Mouse (Mus musculus): Measurements from ENCODE around the gene Rcl1. TPM values are rescaled to one million over a fixed set of nuclear protein-coding genes. Genes with fewer than 3 reads are reported as not detected.

Rcl1 gene
- polyA plus RNA-seq, 1 experiment from 2014 or later, result 26.0 TPM

GRCm38 (mm10) chr19:29069195-29069594, 32.0 kb upstream of the Rcl1 start:
- no peak overlapping the region for H3K27ac ChIP-seq (replicated peaks)
- no peak for DNase-seq (ENCODE audit: low spot score)

GRCm38 (mm10) chr19:29074802-29075201, 26.4 kb upstream of the Rcl1 start:
- Histone ChIP-seq H3K9me3 (ENCODE audit: control insufficient read depth, low read length) (no peaks in the 10 kb centered on the region), H3K27ac (replicated peaks) (no peak overlapping the region), H3K4me1 (replicated peaks; ENCODE audit: control insufficient read depth, insufficient read depth) (no peaks in the 10 kb centered on the region), H3K27me3 (ENCODE audit: control insufficient read depth, insufficient read depth, low read length) (no peaks in the 10 kb centered on the region), H3K9ac (ENCODE audit: low read length) (no peak overlapping the region), H3K4me3 (ENCODE audit: low read depth, low read length) (no peak overlapping the region), H3K36me3 (ENCODE audit: control insufficient read depth, insufficient read depth, low read length) (no peaks in the 10 kb centered on the region), H3K4me2 (replicated peaks; ENCODE audit: low read depth) (no peak overlapping the region)
- ATAC-seq (ENCODE audit: low FRiP score, low TSS enrichment), result no peak
- no peak for TF ChIP-seq CTCF (IDR thresholded peaks at IDR 0.05; ENCODE audit: low read depth)
- TF ChIP-seq EP300 (optimal IDR thresholded peaks at IDR 0.05), result no peak
- 36% methylated on average over 6 of the region's 6 CpGs for WGBS
- peak; percentile 17 for DNase-seq (ENCODE audit: low spot score)

More at GRCm38 (mm10) chr19:29069195-29069594, 32.0 kb upstream of the Rcl1 start:
- no peaks in the 10 kb centered on the region for H3K36me3 ChIP-seq (ENCODE audit: control insufficient read depth, insufficient read depth, low read length)
- TF ChIP-seq CTCF (IDR thresholded peaks at IDR 0.05; ENCODE audit: low read depth), result no peak
- no peak for TF ChIP-seq EP300 (optimal IDR thresholded peaks at IDR 0.05)
- H3K27me3 ChIP-seq (ENCODE audit: control insufficient read depth, insufficient read depth, low read length), result no peaks in the 10 kb centered on the region
- no peak overlapping the region for H3K4me2 ChIP-seq (replicated peaks; ENCODE audit: low read depth)
- H3K9ac ChIP-seq (ENCODE audit: low read length), result no peak overlapping the region
- H3K4me3 ChIP-seq (ENCODE audit: low read depth, low read length), result no peak overlapping the region
- no peak for ATAC-seq (ENCODE audit: low FRiP score, low TSS enrichment)
- H3K4me1 ChIP-seq (replicated peaks; ENCODE audit: control insufficient read depth, insufficient read depth), result no peaks in the 10 kb centered on the region
- no peaks in the 10 kb centered on the region for H3K9me3 ChIP-seq (ENCODE audit: control insufficient read depth, low read length)
- 44% methylated on average over 5 of the region's 5 CpGs for WGBS

GRCm38 (mm10) chr19:29088628-29089027, 12.5 kb upstream of the Rcl1 start:
- Histone ChIP-seq H3K27me3 (ENCODE audit: control insufficient read depth, insufficient read depth, low read length) (no peaks in the 10 kb centered on the region), H3K36me3 (ENCODE audit: control insufficient read depth, insufficient read depth, low read length) (no peaks in the 10 kb centered on the region), H3K4me3 (ENCODE audit: low read depth, low read length) (no peak overlapping the region), H3K4me1 (replicated peaks; ENCODE audit: control insufficient read depth, insufficient read depth) (no peaks in the 10 kb centered on the region), H3K9ac (ENCODE audit: low read length) (no peak overlapping the region), H3K27ac (replicated peaks) (no peak overlapping the region), H3K4me2 (replicated peaks; ENCODE audit: low read depth) (no peak overlapping the region), H3K9me3 (ENCODE audit: control insufficient read depth, low read length) (no peaks in the 10 kb centered on the region)
- DNase-seq (ENCODE audit: low spot score) (no peak), ATAC-seq (ENCODE audit: low FRiP score, low TSS enrichment) (no peak)
- WGBS, result 61% methylated on average over 6 of the region's 6 CpGs
- TF ChIP-seq CTCF (IDR thresholded peaks at IDR 0.05; ENCODE audit: low read depth) (no peak), EP300 (optimal IDR thresholded peaks at IDR 0.05) (no peak)

- Histone ChIP-seq H3K4me1 (replicated peaks; ENCODE audit: control insufficient read depth, insufficient read depth) (no peaks in the 10 kb centered on the region), H3K4me2 (replicated peaks; ENCODE audit: low read depth) (no peak overlapping the region), H3K4me3 (ENCODE audit: low read depth, low read length) (no peak overlapping the region), H3K9me3 (ENCODE audit: control insufficient read depth, low read length) (no peaks in the 10 kb centered on the region), H3K27ac (replicated peaks) (no peak overlapping the region), H3K9ac (ENCODE audit: low read length) (no peak overlapping the region), H3K27me3 (ENCODE audit: control insufficient read depth, insufficient read depth, low read length) (no peaks in the 10 kb centered on the region), H3K36me3 (ENCODE audit: control insufficient read depth, insufficient read depth, low read length) (no peaks in the 10 kb centered on the region)
- DNase-seq (ENCODE audit: low spot score) (no peak), ATAC-seq (ENCODE audit: low FRiP score, low TSS enrichment) (no peak)
- TF ChIP-seq EP300 (optimal IDR thresholded peaks at IDR 0.05) (no peak), CTCF (IDR thresholded peaks at IDR 0.05; ENCODE audit: low read depth) (no peak)
These were observed 9.0 kb upstream of the Rcl1 start for GRCm38 (mm10) chr19:29092194-29092593.

- TF ChIP-seq EP300 (optimal IDR thresholded peaks at IDR 0.05), result no peak
- TF ChIP-seq CTCF (IDR thresholded peaks at IDR 0.05; ENCODE audit: low read depth), result no peak
- H3K36me3 ChIP-seq (ENCODE audit: control insufficient read depth, insufficient read depth, low read length), result no peaks in the 10 kb centered on the region
These were observed 2.1 kb upstream of the Rcl1 start for GRCm38 (mm10) chr19:29099106-29099505.

GRCm38 (mm10) chr19:29099596-29099995, 1.6 kb upstream of the Rcl1 start:
- TF ChIP-seq CTCF (IDR thresholded peaks at IDR 0.05; ENCODE audit: low read depth), result no peak
- no peak for TF ChIP-seq EP300 (optimal IDR thresholded peaks at IDR 0.05)
- DNase-seq (ENCODE audit: low spot score), result no peak
- Histone ChIP-seq H3K4me2 (replicated peaks; ENCODE audit: low read depth) (no peak overlapping the region), H3K36me3 (ENCODE audit: control insufficient read depth, insufficient read depth, low read length) (no peaks in the 10 kb centered on the region), H3K9me3 (ENCODE audit: control insufficient read depth, low read length) (no peaks in the 10 kb centered on the region), H3K9ac (ENCODE audit: low read length) (no peak overlapping the region), H3K4me1 (replicated peaks; ENCODE audit: control insufficient read depth, insufficient read depth) (no peaks in the 10 kb centered on the region; the same call in 1 of the 2 replicates), H3K27ac (replicated peaks) (no peak overlapping the region), H3K27me3 (ENCODE audit: control insufficient read depth, insufficient read depth, low read length) (no peaks in the 10 kb centered on the region), H3K4me3 (ENCODE audit: low read depth, low read length) (no peak overlapping the region)
- ATAC-seq (ENCODE audit: low FRiP score, low TSS enrichment), result no peak
- 73% methylated on average over 4 of the region's 4 CpGs for WGBS

More at GRCm38 (mm10) chr19:29099106-29099505, 2.1 kb upstream of the Rcl1 start:
- H3K9me3 ChIP-seq (ENCODE audit: control insufficient read depth, low read length), result no peaks in the 10 kb centered on the region
- no peak overlapping the region for H3K27ac ChIP-seq (replicated peaks)
- DNase-seq (ENCODE audit: low spot score), result no peak
- ATAC-seq (ENCODE audit: low FRiP score, low TSS enrichment), result no peak
- no peak overlapping the region for H3K9ac ChIP-seq (ENCODE audit: low read length)
- no peaks in the 10 kb centered on the region for H3K27me3 ChIP-seq (ENCODE audit: control insufficient read depth, insufficient read depth, low read length)
- H3K4me1 ChIP-seq (replicated peaks; ENCODE audit: control insufficient read depth, insufficient read depth), result no peaks in the 10 kb centered on the region; the same call in 1 of the 2 replicates
- no peak overlapping the region for H3K4me3 ChIP-seq (ENCODE audit: low read depth, low read length)
- 83% methylated on average over 5 of the region's 5 CpGs for WGBS
- no peak overlapping the region for H3K4me2 ChIP-seq (replicated peaks; ENCODE audit: low read depth)
